Mouse (Mus musculus) megakaryocyte, embryonic 14.5 days (primary cell): Measurements from ENCODE around the gene Robo1.

Source experiments
- FLI1 ChIP-seq: IDR thresholded peaks from 2 replicates; pipeline ENCODE4 v1.6.1; 2012; ENCODE audit warnings: low read length, inconsistent platforms, mixed read lengths
- GATA1 ChIP-seq: IDR thresholded peaks from 3 replicates; pipeline ENCODE4 v1.6.1; 2012; ENCODE audit warnings: mixed read lengths, low read length, inconsistent platforms, borderline replicate concordance

GRCm38 (mm10) chr16:72703486-72703885, 395.4 kb downstream of the Robo1 start:
- TF ChIP-seq GATA1, result no peak
- no peak for TF ChIP-seq FLI1
